Mouse (Mus musculus) CD4-positive, CD25-positive, alpha-beta regulatory T cell, adult 4 months (primary cell): ENCODE measurements around the gene C130079G13Rik. TPM values are rescaled to one million over a fixed set of nuclear protein-coding genes. Genes with fewer than 3 reads are reported as not detected.
"Not testable (repeated sequence)": the region's sequence is repeated elsewhere in the genome, so short reads cannot be mapped to it uniquely, and the experiment has no call there.

ENCODE experiments used
- ATAC-seq: one replicate; pipeline ENCODE4 v1.8.0; 2017
- polyA plus RNA-seq, 2 experiments: library from polyadenylated mRNA; unstranded; fragments of 100-300 nt; shearing (Covaris generic); gene quantifications; one replicate each; pipeline ENCODE4 v1.2.1; 2017

Gene C130079G13Rik
- not detected for polyA plus RNA-seq

DNA sequence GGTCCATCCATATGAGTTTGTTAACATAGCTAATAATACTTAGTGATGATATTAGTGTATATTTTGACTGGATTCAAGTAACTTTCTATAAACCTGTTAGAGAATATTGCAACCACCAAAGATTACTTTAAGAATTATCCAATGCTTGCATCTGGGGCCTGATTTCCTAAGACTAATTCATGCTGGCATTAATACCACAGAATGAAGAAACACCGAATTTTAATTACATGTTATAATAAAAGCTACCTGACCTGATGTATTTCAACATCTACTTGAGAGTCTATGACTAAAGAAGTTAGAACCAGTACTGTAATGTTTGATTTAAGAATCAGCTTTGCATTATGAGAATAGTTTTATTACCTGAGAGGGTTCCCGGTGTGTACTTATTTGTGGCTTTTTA is at the start of gene C130079G13Rik:
Gene C130079G13Rik (plus strand): TSS at position 301 of the 400 bp plus-strand sequence.
- ATAC-seq, result no peak

- not testable (repeated sequence) for ATAC-seq
Measured at GRCm38 (mm10) chr3:59877601-59878000, 47.4 kb upstream of the C130079G13Rik start.

GRCm38 (mm10) chr3:59879801-59880554 is 45.0 kb upstream of the C130079G13Rik start:
- not testable (repeated sequence) for ATAC-seq

DNA sequence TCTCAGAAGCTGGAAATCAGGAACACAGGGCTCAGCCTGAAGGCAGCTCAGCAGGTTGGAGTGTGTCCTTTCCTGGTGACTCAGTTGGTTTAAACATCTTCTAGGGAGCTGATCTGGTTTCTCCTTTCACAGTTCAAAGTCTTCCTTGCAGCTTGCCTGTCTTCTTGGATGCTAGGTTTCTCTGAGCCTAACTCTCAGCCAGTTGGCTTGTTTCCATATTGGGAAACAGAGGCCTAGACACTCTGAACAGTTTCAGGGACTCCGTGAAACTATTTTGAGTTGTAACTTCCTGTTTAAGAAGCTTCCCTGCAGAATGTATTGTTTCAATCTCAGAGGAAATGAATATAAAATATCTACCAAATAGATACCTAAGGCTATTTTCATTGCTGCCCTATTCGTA is 31.7 kb upstream of the C130079G13Rik start:
- no peak for ATAC-seq

- no peak for ATAC-seq
Measured at GRCm38 (mm10) chr3:59934621-59935020, 9.6 kb downstream of the C130079G13Rik start.

DNA sequence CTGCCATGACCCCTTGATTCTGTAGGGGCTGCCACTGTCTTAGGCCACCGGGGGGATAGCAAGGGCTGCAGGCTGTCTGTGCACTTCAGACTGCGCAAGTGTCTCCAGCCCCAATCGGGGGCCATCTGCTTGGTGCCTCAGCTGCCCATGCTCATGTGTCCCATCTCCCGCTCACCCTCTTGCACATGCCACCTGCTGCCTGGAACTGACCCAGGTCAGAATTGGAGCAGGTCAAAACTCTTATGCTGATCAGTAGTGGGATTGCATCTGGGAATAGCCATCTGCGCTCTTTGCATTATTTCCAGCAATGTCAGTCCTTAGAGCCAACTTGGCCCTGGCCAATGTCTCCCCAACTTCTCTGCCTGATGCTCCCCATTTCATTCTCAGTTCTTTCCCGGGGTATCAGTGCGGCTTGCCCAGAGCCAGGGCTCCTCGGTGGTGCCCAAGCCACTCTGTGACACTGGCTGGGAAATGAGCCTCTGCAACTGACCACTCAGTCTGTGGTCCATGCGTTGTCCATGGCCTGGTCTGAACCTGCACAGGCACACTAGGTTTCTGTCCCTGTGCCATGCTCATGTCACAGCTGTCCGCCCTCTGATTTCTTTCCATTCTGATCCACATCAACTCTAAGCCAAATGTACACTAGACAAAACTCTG is 22.4 kb downstream of the C130079G13Rik start:
- ATAC-seq, result no peak

GRCm38 (mm10) chr3:59970891-59971290 is 45.9 kb downstream of the C130079G13Rik start:
- ATAC-seq, result no peak

DNA sequence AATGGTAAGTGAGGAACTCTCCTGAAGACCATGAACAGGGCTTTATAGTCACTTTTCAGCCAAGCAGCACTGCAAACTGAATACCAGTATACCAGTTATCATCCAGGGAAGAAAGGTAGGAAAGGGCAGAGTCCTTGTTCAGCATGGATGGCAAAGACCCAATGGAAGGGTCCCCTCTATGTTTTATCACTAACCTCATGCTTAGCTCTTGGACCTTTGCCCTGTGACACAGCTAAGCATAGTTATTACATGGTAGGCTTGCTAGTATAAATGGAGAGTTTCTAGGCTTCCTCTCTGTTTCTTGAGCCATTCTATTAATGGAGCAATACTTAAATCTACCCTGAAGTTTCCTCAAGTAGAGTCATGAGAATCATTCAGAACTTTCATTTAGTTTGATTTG is 49.6 kb downstream of the C130079G13Rik start:
- no peak for ATAC-seq

Other genes starting within 250 kb of the C130079G13Rik start
- not detected for gene Gm5538, start 195.4 kb upstream of the C130079G13Rik start, polyA plus RNA-seq
- not detected for gene Gm8298, start 64.2 kb upstream of the C130079G13Rik start, polyA plus RNA-seq
- gene Aadacl2, start 81.5 kb downstream of the C130079G13Rik start, polyA plus RNA-seq, result not detected
- not detected for gene Aadac, start 100.5 kb downstream of the C130079G13Rik start, polyA plus RNA-seq
- gene Sucnr1, start 156.7 kb downstream of the C130079G13Rik start, polyA plus RNA-seq, result not detected